Mouse (Mus musculus): ENCODE data around the gene Runx2.

The Runx2 gene

DNA sequence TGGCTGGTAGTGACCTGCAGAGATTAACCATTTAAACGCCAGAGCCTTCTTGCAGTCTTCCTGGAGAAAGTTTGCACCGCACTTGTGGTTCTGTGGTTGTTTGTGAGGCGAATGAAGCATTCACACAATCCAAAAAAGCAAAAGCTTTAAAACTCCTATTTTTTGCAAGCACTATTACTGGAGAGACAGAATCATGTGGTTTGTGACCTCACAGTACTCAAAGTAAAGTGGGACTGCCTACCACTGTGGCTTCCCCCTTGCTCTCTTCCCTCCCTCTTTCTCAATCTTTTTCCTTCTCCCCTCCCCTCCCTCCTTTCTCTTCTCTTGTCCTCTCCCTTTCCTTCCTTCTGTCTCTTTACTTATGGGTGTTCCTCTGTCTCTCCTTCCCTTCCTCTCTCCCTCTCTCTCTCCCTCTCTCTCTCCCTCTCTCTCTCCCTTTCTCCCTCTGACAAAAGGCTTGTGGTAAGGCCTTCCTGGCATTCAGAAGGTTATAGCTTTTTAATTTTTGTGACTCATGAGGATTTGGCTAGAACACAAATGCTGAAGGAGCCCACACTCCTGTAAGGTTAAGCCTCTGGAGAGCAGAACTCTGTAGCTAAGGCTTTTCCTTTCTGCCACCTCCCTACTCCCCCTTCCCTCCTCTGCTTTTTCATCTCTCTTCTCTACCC is at the start of gene Runx2:
Runx2 (minus strand) TSS at position 290 of the 668 bp plus-strand sequence.
- in situ Hi-C loops (cut with MseI, MboI): no loop called here

DNA sequence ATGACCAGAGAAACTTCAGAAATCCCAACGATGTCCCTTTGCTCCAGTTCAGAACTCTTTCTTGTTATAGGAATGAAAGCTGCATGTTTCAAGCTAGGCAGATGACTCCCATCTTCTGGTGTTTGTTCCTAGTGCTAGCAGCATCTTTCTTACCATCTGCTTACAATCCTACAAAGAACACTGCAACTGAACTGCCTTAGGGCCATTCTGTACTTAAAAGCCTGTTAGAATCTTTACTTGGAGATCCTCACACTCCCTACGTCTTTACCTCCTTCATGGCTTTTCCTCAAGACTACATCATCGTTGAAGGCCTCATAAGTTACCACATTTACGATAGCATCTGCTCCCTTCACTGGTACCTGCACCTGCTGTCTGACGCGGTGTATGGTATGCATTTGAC is 48.6 kb upstream of the Runx2 start:
- in situ Hi-C loops (cut with MseI, MboI): no loop called here

DNA sequence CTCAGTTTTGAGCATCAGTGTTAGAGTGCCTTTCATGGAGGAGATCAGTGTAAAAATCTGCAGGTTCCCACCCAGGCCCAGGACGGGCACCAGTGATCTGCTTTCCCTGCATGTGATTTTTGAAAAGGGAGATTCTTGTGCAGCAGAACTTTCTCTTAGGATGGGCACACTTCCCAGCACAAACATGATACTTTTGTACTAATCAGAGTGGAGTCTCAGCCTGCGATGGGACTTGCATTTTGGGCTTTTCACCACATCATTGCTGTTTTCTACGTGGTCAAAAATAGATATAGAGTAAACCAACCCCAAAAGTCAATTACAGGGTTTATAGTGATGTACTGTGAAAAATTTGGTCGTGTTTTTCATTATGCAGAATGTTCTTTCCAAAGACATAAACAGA is 27.6 kb upstream of the Runx2 start:
- in situ Hi-C loops (cut with MseI, MboI): no loop called here

DNA sequence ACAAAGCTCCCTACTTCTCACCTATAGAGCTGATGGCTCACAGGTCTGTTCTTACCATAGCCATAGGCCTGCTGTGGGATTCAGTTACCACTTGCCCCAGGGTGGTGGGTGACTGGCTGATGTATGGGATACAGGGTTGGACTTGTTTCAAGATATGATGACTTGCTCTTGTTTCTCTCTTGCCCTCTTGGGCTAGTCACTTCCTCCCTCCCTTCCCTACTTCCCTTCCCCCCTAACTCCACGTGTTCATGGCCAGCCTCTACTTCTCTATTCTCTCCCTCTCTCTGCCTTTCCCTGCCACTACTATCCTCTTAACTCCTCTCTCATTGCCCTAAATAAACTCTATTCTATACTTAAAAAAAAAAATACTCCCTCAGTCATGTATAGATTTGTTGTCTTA is 16.6 kb upstream of the Runx2 start:
- in situ Hi-C loops (cut with MseI, MboI): no loop called here

DNA sequence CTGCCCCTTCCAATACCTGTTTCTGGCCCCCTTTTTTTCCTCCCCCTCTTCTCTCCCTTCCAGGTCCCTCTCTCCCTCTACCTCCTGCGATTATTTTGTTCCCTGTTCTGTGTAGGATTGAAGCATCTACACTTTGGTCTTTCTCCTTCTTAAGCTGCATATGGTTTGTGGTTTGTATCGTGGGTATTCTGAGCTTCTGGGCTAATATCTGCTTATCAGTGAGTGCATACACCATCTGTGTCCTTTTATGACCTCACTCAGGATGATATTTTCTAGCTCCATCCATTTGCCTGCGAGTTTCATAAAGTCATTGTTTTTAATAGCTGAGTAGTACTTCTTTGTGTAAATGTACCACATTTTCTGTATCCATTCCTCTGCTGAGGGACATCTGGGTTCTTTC is 15.0 kb upstream of the Runx2 start:
- in situ Hi-C loops (cut with MseI, MboI): no loop called here

DNA sequence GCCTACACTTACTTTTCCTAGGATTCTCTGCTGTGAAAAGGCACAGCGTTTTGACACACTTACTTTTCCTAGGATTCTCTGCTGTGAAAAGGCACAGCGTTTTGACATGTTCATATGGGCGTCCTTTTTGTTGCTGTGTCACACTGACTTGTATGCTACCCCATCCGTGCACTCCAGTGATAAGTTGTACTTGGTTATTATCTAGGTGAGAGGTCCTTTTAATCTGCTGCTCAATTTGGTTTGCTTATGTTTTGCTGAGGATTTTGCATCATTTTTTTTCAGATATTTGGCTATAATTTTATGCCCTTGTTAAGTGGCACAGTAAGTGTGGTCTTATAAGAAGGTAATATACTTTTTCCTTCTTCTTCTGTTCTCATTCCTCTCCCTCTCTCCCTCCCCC is 13.4 kb upstream of the Runx2 start:
- in situ Hi-C loops (cut with MseI, MboI): no loop called here

DNA sequence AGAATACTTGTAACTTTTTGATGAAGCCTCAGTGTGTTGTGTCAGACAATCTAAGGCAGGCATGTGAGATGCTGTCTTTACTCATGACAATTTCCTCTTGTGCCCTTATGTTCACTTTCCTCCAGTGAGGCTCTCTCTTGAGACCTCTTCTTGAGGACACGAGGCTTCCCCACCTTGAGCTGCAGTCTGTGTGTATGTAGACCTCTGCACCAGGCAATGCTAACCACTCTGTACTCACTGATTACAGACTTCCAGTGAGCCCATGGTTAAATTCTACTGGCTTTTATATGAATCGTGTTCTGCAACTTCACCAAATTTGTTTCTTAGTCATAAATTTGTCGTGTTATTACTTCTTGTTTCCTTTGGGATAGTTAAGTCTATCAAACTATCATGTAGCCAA is 12.5 kb upstream of the Runx2 start:
- in situ Hi-C loops (cut with MseI, MboI): no loop called here

DNA sequence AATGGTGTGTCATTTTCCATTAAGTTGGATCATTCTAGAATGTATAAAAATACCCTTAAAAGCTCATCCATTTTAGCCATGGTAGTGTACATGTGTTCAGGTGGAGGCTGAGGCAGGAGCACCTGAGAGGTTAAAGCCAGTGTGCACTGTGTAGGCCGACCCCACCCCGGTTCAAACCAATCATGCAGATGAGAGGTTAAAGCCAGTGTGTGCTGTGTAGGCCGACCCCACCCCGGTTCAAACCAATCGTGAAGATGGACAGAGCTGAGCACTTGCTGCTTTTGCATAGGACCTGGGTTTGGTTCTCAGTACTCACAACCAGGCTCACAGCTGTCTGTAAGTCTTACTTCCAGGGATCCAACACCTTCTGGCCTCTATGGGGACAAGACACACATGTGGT is 7.3 kb upstream of the Runx2 start:
- in situ Hi-C loops (cut with MseI, MboI): no loop called here

DNA sequence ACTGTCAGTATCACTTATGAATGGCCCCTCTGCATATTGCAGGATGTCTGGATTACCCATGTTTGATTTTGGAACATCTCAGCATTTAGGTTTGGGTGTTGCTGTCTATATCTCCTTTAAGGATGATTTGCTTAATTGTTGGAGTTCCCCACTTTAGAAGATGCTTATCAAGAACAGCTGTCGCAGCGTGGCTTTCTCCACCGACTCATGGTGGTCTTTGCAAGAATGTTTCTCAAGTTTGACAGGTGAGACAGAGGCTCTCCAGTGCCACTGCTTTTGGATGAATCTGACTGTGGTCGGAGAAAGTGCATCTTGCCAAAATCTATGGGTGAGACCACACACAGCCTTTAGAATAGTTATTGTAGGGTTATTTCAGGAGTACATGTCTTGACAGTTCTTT is 5.2 kb upstream of the Runx2 start:
- in situ Hi-C loops (cut with MseI, MboI): no loop called here

DNA sequence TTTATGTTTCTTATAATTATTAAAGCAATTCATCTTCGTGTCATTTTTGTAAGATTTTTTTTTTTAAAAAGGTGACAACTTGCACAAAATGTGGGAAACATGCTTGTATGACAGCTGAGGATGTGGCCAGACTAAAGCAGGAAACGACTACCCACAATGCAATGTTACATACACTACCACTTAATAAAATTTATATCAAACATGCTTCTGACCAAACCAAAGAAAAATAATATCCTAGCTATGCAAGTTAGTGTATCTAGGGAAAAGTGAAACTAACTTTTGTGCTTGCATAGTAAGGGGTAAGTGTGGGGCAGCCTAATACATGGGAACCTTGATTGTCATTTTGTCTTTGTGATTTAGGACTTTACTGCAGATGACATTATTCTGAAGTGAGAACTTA is 4.2 kb upstream of the Runx2 start:
- in situ Hi-C loops (cut with MseI, MboI): no loop called here

DNA sequence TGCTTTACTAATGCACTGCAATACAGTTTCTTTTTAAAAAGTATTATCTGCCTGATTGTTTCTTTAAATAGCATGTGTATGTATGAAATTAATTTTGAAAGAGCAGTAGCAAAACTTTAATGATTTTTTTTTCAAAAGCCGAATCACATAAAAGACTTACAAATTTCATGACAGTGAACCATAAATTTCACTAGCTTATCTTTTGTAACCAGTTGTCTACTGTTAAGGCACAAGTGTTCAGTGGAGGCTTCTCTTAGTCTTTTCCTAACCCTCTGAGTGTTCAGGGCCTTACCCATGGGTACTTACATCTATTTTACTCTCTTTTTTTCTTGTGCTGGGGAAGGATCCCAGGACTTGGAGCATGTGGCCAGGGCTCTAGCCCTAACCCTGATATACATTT is 7.6 kb downstream of the Runx2 start:
- in situ Hi-C loops (cut with MseI, MboI): no loop called here

DNA sequence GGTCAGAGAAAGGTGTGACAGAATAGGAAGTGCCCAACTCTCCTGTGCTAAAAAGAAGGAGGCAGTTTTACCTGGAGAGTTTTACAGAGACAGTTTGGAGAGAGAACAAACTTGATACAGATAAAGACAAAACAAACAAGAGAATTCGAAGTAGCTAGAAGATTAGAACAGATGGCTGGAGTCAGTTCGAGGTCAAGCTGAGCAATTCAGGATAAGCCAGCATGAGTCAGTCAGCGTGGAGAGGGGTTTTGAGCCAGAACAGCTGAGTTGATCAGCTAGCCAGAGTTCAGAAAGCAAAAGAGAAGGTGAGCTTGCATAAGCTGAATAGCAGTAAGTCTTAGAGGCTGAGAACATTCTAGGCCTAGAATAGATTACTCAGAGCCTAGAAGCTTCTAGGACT is 17.3 kb downstream of the Runx2 start:
- in situ Hi-C loops (cut with MseI, MboI): no loop called here

DNA sequence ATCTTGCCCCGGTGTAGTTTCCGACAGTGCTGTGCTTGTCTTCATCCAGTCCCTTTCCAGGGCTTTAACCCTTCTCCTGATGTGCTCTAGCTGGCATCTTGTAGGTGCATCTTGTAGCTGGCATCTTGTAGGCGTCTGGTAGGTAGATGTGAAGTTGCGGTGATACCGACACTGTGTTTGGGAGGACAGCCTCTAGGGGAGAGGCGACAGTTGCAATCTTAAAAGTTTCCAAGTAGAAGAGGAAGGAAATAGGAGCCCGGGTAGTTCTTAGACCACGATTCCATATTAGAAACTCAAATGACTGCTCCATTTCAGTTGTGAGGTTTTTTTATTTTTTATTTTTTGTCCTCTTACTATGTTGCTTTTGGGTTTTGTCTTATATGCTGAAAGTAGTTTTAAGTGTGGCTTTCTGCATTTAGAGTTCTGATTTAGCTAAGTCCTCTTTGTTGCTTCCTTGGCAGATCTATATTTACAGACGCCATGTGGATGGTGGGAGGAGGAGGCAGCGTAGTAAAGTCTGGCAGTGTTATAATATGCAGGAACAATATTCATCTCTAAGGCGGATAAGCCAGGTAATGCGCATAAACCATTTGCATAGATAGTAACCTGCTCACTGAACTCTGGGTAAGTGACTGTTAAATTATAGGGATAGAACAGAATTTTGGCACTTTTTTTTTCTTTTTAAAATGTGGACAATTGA is 22.2 kb downstream of the Runx2 start:
- in situ Hi-C loops (cut with MseI, MboI): no loop called here

DNA sequence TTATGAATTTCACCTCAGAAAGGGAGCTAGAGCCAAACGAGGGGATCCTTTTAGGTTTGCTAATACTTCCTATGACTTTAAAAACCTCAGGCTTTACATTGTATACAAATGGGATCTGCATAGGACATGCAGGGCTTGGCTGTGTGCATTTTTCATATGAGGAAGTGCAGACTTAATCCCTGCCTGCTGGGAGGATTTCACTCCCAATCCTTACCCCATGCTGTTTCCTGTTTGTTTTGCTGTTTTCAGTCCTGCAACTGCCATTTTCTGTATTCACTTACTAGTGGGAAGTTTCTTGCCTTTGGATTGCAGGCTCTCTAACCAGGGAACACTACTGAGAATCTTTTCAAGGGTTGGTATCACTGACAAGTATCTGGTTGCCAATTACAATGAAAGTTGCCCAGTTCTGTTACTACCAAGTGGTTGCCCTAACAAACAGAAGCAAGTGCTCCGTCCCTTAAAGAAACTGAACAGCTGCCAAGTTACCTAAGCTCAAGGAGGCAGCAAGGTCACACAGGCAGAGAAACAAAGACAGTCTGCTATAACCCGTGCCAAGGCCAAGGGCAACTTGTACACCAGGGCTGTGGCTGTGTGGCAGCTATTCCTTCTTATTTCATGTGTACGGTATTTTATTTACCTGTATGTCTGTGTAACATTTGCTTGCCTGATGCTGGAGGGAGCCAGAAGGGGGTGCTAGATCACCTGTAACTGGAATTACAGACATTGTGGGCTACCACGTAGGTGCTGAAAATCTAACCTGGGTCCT is 25.4 kb downstream of the Runx2 start:
- in situ Hi-C loops (cut with MseI, MboI): no loop called here

DNA sequence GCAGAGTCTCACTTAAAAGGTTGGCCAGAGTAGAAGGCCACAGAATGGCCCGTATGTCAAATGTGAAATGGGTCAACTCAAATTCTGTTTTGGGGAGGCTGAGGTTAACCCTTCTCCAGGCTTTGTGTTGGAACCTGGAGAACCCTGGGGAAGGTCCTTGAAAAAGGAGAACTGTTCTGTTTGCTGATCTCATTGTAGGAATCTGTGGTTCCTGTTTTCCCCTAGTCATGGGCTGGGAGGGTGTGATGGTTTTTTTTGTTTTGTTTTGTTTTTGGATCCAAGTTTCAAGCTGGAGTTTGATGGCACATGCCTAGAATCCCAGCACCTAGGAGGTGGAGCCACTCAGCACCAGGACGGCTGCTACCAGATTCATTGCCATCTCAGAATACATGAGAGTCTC is 31.5 kb downstream of the Runx2 start:
- in situ Hi-C loops (cut with MseI, MboI): no loop called here

DNA sequence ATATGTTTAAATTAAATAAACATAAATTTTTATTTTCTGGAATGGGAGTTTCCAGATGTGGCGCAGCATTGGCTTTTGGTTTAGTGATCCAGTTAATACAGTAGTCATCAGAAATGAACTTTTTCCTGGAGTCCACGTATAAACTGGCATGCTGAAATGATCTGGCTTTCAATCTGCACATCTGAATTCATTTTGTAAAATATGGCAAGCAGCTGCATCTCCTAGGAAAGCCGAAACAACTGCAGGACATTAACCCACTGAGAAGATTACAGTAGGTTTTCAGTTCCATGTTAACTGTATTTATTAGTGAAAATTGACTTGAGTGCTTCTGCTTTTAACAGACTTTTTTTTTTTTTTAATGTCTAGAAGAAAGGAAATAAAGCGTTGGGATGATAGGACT is 32.2 kb downstream of the Runx2 start:
- in situ Hi-C loops (cut with MseI, MboI): no loop called here

DNA sequence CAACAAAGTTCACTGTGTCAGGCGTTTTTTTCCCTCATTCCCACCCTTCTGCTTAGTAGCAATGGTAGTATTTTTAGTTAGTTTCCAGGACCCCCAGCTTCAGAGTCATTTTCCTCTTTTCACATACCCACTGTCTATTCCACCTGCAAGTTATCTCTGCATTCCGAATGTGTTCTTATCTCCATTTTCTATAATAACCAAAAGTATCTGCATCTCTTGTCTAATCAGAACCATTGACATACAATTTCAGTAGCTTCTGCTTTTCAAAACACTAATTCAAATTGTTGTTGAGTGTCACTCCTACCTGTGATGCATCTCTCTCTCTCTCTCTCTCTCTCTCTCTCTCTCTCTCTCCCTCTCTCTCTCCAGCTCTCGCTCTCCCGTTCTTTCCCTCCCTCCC is 34.2 kb downstream of the Runx2 start:
- in situ Hi-C loops (cut with MseI, MboI): no loop called here

DNA sequence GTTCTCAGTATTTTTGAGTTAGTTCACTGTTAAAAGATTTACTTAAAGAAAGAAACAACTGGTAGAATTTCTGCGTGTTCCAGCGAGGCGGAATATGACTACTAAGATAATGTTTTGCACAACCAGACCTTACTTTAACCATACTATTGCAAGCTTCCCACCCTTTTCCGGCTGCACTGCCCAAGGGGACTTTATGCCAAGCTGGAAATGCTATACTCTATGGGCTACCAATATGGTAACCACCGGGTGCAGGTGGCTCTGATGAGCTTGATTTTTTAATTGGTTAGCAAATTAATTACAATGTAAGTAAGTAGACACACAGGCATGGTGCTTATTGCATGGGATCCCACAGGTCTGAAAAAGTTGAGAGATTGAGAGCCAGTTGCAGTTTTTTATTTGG is 36.5 kb downstream of the Runx2 start:
- in situ Hi-C loops (cut with MseI, MboI): no loop called here

DNA sequence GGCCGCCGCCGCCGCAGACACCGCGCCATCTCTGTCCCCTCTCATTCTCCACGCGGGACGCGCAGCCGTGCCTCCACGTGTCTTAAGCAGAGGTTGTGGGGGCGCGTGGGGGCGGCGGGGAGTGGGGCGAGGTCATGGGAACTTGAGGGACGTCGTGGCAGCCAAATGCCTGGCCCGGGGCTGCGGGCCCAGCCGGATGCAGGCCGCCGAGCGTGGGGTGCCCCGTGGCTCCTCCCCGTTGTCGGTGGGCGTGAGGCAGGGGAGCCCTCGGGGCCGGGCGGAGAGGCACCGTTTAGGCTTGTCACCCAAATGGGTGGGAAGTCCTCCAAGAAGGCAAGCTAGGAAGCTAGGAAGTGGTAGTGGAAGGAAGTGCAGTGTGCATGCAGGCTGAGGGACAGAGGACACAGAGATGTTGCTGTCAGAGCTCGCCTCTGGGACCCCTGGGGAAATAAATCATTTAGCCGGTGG is 37.2 kb downstream of the Runx2 start:
- in situ Hi-C loops (cut with MseI, MboI): no loop called here

DNA sequence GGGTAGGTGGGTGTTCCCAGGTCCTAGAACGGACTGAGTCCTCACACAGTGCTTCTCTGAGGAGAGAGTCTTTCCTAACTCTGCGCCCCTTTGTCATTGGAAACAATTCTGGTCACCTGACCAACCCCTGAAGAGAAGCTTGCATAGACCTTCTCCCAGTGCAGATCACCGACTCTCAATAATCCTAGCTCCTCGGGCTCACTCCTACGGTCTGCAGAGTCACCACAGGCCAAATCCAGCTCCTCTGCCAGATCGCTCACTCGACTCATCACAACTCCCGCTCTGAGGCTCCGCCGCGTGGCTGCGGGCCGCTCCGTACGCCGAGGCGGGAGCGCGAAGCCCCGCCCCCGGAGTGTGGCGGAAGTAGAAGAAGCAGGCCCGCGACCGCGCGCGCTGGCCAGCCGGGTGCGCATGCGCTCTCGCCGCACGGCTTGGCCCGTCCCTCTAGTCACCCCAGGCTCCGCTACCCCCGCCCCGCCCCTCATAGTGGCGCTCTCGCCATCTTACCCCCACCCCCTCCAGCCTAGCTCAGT is 37.8 kb downstream of the Runx2 start, which contains the start of gene Supt3:
Supt3 (plus strand) TSS at position 415 of the 533 bp plus-strand sequence.
- in situ Hi-C loops (cut with MseI, MboI): no loop called here

DNA sequence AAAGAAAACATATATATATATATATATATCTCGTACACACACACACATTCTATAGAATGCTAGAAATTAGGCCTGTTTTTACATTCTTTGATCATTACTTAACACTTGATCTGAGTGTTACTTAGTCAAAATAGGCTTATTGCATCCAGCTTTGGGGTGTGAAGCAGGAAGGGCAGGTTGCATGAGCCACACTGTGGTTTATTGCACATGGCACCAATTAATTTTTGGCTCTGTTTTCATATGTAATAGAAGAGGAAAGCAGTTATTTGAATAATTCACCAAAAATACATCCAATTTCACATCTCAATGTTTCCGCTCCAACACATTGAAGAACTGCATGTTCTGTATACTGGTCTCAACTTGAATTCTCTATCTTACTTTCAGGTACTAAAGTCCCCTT is 42.0 kb downstream of the Runx2 start:
- in situ Hi-C loops (cut with MseI, MboI): no loop called here

DNA sequence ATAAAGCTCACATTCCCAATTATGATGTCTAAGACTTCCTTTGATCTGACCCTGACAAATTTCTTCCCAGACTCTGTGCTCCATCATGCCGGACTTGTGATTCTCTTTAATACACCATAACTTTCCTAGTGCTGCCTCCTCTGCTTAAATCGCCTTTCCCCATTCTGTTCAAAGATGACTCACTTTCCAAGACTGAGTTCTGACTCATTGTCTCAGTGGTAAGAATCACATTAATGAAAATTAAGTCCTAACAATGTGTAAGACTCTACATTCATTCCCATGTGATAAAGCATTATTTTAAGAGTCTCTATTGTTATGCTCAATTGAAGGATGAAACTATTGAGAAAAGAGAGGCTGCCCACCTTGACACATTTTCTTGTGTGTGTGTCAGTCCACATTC is 43.7 kb downstream of the Runx2 start:
- in situ Hi-C loops (cut with MseI, MboI): no loop called here

DNA sequence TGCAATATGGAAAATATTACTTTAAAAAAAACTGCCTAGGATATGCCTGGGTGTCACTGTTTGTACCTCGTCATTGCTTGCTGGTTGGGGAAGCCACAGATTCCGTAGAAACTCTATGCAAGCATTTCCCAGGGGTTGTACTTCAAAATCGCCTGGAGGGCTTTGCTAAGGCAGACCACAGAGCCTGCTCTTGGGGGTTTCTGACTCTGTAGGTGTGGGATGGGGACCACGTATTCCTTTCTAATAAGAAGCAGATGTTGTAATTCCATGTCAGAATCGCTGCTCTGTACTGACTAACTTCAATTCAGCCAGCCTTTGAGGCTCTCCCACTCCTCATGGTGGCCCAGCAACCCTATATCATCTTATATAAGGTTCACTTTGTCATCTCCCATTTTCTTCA is 46.1 kb downstream of the Runx2 start:
- in situ Hi-C loops (cut with MseI, MboI): no loop called here
